In genomic region chr19:57586172-57586571, GRCm38 (mm10) we compare ENCODE assay signal across 11 mouse cellular contexts. TPM values are rescaled to one million over a fixed set of nuclear protein-coding genes. Genes with fewer than 3 reads are reported as not detected.
A peak's percentile ranks its signal among the peaks of the same experiment; 100 is the strongest.
DNase-seq lines count a peak whose midpoint lies in the region; ATAC-seq and TF ChIP-seq lines count a peak whose summit lies in the region.
"Had no signal": no experiment of that assay in that cellular context is flagged by ENCODE, and none has a peak within 500 bp of the region (broad histone marks: within the 10 kb centered on the region; RNA-seq: fewer than 3 reads in every experiment).

No protein-coding gene starts in this region.

- no peak for TF ChIP-seq EP300 in ES-Bruce4 (IDR thresholded peaks at IDR 0.05; ENCODE audit: insufficient read depth, low read depth, low read length)

- TF ChIP-seq POLR2A in ES-Bruce4 (IDR thresholded peaks at IDR 0.05; ENCODE audit: insufficient read depth, low read length): no peak

- H3K9ac ChIP-seq in hindbrain, embryonic 14.5 days: no peak overlapping the region
- H3K9ac ChIP-seq in ES-Bruce4 (ENCODE audit: low read depth, poor library complexity, severe bottlenecking): peak overlapping the region; percentile 34
- no peak overlapping the region for H3K9ac ChIP-seq in liver, embryonic 12.5 days

- no peak overlapping the region for H3K4me3 ChIP-seq in hindbrain, embryonic 10.5 days
- H3K4me3 ChIP-seq in hindbrain, embryonic 14.5 days (replicated peaks; ENCODE audit: low read length): no peak overlapping the region
- no peak overlapping the region for H3K4me3 ChIP-seq in ES-Bruce4 (ENCODE audit: low read depth, low read length)
- no peak overlapping the region for H3K4me3 ChIP-seq in liver, embryonic 12.5 days
- H3K4me3 ChIP-seq: forebrain, embryonic 10.5 days; midbrain, embryonic 10.5 days had no signal

- no peak for ATAC-seq in hindbrain, embryonic 14.5 days (ENCODE audit: low FRiP score)
- ATAC-seq in liver, embryonic 12.5 days: no peak; the same call in 1 of the 2 replicates

- no peak for TF ChIP-seq CTCF in ES-Bruce4 (IDR thresholded peaks at IDR 0.05; ENCODE audit: low read depth, low read length)

- H3K27me3 ChIP-seq in hindbrain, embryonic 10.5 days (ENCODE audit: insufficient read depth, poor library complexity, severe bottlenecking): no peaks in the 10 kb centered on the region
- no peaks in the 10 kb centered on the region for H3K27me3 ChIP-seq in hindbrain, embryonic 14.5 days (ENCODE audit: control insufficient read depth, insufficient read depth, low read length)
- no peaks in the 10 kb centered on the region for H3K27me3 ChIP-seq in ES-Bruce4 (ENCODE audit: control insufficient read depth, insufficient read depth, low read length, poor library complexity, severe bottlenecking)
- peaks cover 10% of the 10 kb centered on the region; the same call in 1 of the 2 replicates for H3K27me3 ChIP-seq in liver, embryonic 12.5 days (replicated peaks)

- WGBS in hindbrain, embryonic 10.5 days: 41% methylated on average over 10 of the region's 10 CpGs
- WGBS in hindbrain, embryonic 14.5 days: 20% methylated on average over 10 of the region's 10 CpGs
- 18% methylated on average over 10 of the region's 10 CpGs for WGBS in liver, embryonic 12.5 days (ENCODE audit: insufficient replicate concordance)

- H3K4me2 ChIP-seq in hindbrain, embryonic 14.5 days (replicated peaks): no peak overlapping the region
- peak overlapping the region; percentile 28 for H3K4me2 ChIP-seq in liver, embryonic 12.5 days

- DNase-seq in hindbrain, embryonic 10.5 days (ENCODE audit: low spot score): peak; percentile 12
- no peak for DNase-seq in hindbrain, embryonic 14.5 days (ENCODE audit: low spot score)
- DNase-seq in embryo, embryonic 9.5 days (ENCODE audit: extremely low spot score): peak; percentile 27
- no peak for DNase-seq in right cerebral cortex, postnatal 25 days
- no peak for DNase-seq in ovary, postnatal 10 days (ENCODE audit: low spot score)
- DNase-seq in ovary, adult 18-20 months (ENCODE audit: low spot score): no peak
- DNase-seq: cerebellum, adult 2 months had no signal

- H3K9me3 ChIP-seq in hindbrain, embryonic 10.5 days: no peaks in the 10 kb centered on the region
- no peaks in the 10 kb centered on the region for H3K9me3 ChIP-seq in hindbrain, embryonic 14.5 days (ENCODE audit: control insufficient read depth, low read length)
- H3K9me3 ChIP-seq in ES-Bruce4 (replicated peaks; ENCODE audit: control insufficient read depth, insufficient read depth, low read length, poor library complexity, severe bottlenecking): no peaks in the 10 kb centered on the region
- H3K9me3 ChIP-seq in liver, embryonic 12.5 days (replicated peaks): no peaks in the 10 kb centered on the region
- H3K9me3 ChIP-seq: forebrain, embryonic 10.5 days; midbrain, embryonic 10.5 days had no signal

- H3K36me3 ChIP-seq in hindbrain, embryonic 10.5 days: no peaks in the 10 kb centered on the region
- H3K36me3 ChIP-seq in hindbrain, embryonic 14.5 days (replicated peaks; ENCODE audit: control insufficient read depth, insufficient read depth): no peaks in the 10 kb centered on the region
- H3K36me3 ChIP-seq in ES-Bruce4 (ENCODE audit: control insufficient read depth, insufficient read depth, low read length, poor library complexity, severe bottlenecking): no peaks in the 10 kb centered on the region
- H3K36me3 ChIP-seq in liver, embryonic 12.5 days: no peaks in the 10 kb centered on the region
- H3K36me3 ChIP-seq: forebrain, embryonic 10.5 days; midbrain, embryonic 10.5 days had no signal

- H3K27ac ChIP-seq in hindbrain, embryonic 10.5 days: 0 out of 2 replicates have a peak overlapping the region, but pooled peaks have one; percentile 30
- H3K27ac ChIP-seq in hindbrain, embryonic 14.5 days: no peak overlapping the region
- no peak overlapping the region for H3K27ac ChIP-seq in ES-Bruce4 (ENCODE audit: insufficient read depth, low read length)
- H3K27ac ChIP-seq in liver, embryonic 12.5 days: no peak overlapping the region
- H3K27ac ChIP-seq: forebrain, embryonic 10.5 days; midbrain, embryonic 10.5 days had no signal

- H3K4me1 ChIP-seq in hindbrain, embryonic 10.5 days (replicated peaks): peaks cover 17% of the 10 kb centered on the region
- H3K4me1 ChIP-seq in hindbrain, embryonic 14.5 days (replicated peaks; ENCODE audit: control insufficient read depth, insufficient read depth, low read length): peaks cover 9% of the 10 kb centered on the region; the same call in 1 of the 2 replicates
- peaks cover 4% of the 10 kb centered on the region for H3K4me1 ChIP-seq in ES-Bruce4 (ENCODE audit: control insufficient read depth, insufficient read depth, low read length)
- peaks cover 12% of the 10 kb centered on the region; the same call in 1 of the 2 replicates for H3K4me1 ChIP-seq in liver, embryonic 12.5 days

RNA-seq across cellular contexts. Expression of gene Atrnl1, which starts 24.7 kb away (rescaled TPM):
- polyA plus RNA-seq in hindbrain, embryonic 10.5 days (2016; fragmentation: Nextera tagmentation; extraction: Ambion mirVana): 3.5 and 4.5 TPM in 2 replicates
- polyA plus RNA-seq in hindbrain, embryonic 14.5 days (2014; fragmentation: Nextera tagmentation; extraction: Ambion mirVana): 8.6 and 9.4 TPM in 2 replicates
- 10.9 and 12.3 TPM in 2 replicates for polyA plus RNA-seq in ES-Bruce4 (2011; ENCODE audit: insufficient read depth, insufficient read length, low read depth, missing spikeins)
- 1.8 and 2.0 TPM in 2 replicates for polyA plus RNA-seq in liver, embryonic 12.5 days (2016; fragmentation: Nextera tagmentation; extraction: Ambion mirVana)

Comparison
In these comparisons a context has a peak if more than half of its experiments do, and no peak if none do; other contexts are left out.
1. DNase-seq: peak in hindbrain, embryonic 10.5 days (single experiment) and embryo, embryonic 9.5 days (single experiment); none in hindbrain, embryonic 14.5 days (single experiment), right cerebral cortex, postnatal 25 days (single experiment), ovary, postnatal 10 days (single experiment) and ovary, adult 18-20 months (single experiment).